Mouse (Mus musculus) thymus, postnatal 14 days (tissue): ENCODE measurements around the gene Pcbp3.
"Not testable (repeated sequence)": the region's sequence is repeated elsewhere in the genome, so short reads cannot be mapped to it uniquely, and the experiment has no call there.

Experiments
- DNase-seq: peaks from one replicate; pipeline ENCODE4 v3.0.0; 2021

Gene Pcbp3

DNA sequence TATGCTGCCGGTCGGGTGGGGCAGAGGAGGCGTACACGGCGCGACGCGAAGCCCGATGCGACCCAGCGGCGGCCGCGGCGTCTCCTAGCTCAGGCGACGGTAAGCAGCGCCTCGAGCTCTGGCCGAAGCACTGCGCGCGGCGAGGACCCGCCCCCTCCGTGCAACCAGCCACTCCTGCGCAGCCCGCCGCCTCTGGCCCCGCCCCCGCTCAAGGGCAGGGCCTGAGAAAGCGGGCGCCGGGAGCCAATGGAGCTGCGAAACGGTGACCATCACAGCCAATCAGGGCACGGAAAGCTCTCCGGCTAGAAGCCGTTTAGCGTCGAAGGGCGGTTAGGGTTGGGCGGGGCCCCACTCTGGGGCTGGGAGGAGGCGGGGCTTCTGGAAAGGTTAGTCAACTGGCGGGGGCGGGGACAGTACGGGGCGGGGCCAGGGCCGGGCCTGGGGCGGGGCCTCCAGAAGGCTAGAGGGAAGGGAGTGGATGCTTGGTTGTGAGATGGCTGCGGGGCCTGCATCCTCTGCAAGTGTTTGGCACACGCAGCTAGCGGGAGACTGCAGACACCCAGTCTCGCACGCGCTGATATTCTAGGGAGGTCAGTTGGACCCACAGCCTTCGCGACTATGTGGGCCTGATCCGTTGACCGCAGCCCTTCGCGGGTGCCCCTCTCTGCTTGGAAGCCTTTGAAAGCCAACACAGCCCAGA is at the start of gene Pcbp3:
Gene Pcbp3, minus strand, starts transcription at position 98 of the 700 bp plus-strand sequence.
- DNase-seq = peak; percentile 98

DNA sequence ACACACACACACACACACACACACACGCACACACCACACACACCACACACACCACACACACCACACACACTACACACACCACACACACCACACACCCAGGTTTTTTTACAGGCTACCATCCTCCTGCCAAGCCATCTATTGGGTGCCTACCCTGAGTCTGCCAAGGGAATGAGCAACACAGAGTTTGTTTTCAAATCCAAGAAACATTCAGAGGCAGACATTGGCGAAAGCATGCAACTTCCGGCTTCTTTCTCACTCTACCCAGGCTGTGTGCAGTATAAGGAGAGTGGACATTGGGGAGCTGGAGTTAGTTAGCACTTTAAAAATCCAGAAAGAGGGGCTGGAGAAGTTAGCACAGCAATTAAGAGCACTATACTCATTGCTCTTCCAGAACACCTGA is 47.0 kb upstream of the Pcbp3 start:
- DNase-seq = no peak

DNA sequence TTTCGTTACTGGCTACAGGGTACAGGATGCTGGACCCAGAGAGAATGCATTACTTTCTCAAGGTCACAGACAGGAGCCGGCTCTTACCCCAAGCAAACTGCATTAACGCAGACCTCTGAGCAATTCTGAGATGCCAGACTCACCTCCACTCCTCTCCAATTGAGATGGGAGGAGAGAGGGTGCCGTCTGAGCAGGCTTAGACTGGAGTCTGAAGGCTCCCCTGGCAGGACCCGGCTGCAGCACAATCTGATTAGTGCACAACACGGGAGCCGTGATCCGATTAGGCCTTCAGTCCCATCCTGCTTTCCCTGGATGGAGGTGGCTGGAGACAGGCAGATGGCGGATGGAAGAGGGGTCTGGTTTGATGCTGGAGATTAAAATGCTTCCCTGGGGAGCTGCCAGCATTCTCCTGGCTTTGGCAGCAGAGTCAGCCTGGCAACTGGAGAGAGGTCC is 46.4 kb upstream of the Pcbp3 start:
- no peak for DNase-seq

DNA sequence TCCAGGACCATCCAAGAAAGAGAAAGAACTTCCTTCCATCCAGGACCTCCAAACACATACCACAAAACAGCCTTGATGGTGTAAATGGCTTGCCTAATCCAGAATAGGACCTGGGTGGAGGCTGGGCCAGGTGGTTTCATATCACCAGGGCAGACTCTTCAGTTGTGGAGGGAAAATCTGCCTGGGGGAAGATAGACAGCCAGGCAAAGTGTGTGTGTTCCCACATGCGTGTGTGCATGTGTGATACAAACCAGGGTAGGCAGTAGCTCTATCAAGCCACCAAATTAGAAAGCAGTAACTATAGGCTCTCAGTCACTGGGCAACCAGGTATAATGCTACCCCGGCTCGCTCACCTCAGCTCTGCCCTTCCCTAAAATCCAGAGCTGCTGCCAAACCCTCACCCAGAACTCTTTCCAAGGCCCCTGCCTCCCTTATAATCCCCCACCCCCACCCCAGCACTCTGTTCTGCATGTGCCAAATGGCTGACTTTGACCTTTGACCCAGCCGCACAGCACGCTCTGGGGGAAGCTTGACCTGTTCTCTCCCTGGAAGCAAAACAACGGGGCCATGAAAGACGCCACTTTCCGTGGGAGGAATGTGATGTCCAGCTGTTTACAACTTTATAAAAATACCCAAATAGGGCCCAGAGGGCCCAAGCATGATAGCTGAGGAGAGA is 45.9 kb upstream of the Pcbp3 start:
- DNase-seq = no peak

DNA sequence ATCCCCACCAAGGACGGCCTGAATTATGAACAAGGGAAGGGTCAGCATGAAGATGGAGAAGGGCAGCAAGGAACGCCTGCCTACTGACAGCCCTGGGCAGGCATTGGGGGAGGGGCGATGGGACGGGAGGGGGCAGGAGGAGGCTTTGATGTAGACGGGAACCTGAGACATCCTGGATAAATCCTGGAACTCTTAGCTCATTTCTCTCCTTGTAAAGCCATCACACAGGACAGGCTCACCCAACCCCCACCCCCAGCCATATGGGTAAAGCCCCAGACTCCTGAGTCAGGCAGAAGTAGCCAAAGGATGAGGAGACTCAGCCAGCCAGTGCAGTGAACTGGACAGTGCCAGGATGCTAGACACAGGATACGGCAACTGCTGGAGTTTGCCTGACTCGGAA is 43.2 kb upstream of the Pcbp3 start:
- no peak for DNase-seq

DNA sequence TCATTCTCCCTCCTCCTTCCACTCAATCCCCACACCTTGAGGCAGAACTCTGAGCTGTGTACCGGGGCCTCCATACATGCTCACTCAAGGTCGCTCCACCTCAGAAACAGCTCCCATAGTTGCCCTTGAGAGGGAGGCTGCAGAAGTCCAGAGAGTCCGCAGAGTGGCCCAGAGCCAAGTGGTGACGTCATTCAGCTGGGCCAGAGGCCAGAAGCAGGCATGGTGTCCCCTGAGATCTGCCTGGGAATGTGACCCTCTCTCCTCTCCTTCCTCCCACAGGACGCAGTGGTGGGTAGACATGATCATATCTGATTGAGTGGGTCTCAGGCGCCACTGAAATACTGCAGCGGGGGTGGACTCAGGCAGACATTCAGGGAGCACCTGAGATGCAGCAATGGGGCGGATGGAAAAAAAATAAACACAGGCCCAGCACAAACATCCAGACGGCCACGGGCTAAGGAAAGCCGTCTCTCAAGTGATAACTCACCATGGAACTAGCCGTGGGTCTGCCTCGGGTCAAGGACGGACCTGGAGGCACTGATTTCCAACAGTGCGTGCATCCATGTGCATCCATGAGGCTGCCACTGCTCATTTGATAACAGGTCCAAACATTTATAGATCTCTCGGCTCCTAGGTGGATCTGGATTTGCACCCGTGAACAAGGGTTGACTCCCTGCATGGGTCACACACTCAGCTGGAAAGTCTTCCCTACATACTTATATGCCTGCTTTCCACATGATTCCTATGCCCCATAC is 36.2 kb upstream of the Pcbp3 start:
- DNase-seq = no peak

DNA sequence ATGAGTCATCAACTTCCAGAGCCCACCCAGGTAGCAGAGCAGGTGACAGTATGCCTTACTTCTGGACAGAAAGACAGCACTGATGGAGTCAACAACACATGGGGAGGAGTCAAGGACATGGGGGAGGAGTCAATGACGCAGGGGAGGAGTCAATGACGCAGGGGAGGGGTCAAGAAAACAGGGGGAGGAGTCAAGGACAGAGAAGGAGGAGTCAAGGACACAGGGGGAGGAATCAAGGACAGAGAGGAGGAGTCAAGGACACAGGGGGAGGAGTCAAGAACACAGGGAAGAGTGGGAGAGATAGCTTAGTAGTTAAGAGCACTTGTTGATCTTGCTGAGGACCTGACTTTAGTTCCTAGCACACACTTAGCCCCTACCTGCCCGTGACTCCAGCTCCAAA is 30.8 kb upstream of the Pcbp3 start:
- DNase-seq = no peak

DNA sequence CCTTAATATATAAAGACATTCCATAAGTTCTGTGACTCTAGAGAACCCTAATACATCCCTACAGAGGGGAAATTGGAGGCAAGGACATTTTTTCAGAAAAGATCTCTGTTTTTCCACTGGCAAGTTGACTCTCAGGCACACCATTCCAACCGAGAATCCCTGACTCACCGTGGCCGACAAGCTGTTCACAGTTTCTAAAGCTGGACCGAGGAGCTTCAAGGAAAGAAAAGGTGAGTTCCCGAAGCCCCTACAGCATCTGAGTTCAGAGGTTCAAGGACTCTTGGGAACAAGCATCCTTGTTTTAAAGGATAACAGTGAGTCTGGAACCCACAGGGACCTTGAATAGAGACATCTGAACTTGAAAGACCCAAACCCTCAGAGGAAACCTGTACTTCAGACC is 26.9 kb upstream of the Pcbp3 start:
- DNase-seq = no peak

DNA sequence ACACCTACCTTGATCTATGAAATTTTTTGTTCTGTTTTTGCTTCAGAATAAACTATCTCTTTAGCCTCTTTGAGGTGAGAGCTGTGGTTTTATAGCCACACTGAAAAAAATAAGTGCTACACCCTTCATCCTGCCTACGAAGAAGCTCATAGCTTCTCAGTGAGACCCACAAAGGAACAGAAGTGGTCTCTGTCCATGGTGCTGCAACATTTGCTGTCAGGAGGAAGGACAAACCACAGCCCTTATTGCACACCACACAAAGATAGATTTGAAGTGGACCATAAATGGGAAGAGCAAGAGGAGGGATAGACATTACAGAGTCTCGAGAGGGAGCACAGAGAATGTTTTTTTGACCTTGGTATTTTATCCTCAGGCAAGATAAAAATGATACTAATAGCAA is 16.4 kb upstream of the Pcbp3 start:
- peak; percentile 66 for DNase-seq

DNA sequence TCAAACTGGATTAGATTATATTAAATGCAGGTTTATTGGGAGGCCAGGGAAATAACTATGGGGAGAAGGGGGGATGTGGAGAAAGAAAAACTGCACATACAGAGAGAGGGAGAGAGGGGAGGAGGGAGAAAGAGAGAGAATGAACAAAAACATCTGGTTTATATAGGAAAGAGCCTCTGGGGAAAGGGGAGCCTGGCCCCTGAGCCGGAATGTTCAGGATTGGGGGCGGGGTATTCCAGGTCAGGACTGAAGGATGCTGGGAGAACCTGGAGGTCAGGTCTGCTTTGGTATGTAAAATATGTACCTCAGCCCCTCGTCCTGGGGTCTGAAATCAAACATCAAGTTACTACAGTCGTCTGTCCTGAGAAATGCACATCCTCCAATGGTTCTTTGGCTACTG is 15.0 kb upstream of the Pcbp3 start:
- no peak for DNase-seq

DNA sequence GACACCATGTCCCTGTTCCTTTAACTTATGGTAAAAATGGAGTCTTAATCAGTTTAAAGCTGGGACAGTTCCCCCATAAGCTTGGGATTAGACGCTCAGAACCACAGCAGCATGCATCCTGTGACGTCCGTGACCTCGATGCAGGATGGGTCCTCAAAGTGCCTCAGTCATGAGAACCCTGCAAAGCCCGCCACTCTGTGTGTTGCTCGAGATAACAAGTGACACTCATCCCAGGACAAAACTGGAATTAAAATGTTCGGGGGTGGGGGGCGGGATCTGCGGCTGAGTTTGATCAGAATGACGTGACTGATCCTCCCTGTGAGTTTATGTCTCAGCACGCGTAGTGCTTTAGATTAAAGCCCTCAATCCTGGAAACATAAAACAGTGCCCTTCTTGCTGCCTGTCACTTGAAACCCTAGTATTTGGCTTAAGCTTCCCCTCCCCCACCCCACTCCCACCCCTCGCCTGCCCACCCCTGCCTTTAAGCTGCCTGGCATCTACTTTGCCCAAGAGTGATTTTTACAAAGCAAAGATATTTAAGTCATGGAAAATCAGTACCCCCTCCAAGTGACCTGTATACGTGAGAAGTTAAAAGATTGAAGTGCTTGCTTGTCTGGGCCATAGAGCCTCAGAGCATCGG is 12.2 kb upstream of the Pcbp3 start:
- no peak for DNase-seq

DNA sequence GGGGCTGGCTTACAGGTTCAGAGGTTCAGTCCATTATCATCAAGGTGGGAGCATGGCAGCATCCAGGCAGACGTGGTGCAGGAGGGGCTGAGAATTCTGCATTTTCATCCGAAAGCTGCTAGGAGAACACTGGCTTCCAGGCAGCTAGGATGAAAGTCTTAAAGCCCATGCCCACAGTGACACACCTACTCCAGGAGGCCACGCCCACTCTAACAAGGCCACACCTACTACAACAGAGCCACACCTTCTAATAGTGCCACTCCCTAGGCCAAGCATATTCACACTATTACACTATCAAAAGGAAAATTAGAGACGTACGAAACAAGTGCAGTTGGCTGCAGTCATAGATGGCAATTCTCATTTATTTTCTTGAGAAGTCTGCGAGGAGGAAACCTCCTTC is 10.6 kb upstream of the Pcbp3 start:
- DNase-seq = not testable (repeated sequence)

DNA sequence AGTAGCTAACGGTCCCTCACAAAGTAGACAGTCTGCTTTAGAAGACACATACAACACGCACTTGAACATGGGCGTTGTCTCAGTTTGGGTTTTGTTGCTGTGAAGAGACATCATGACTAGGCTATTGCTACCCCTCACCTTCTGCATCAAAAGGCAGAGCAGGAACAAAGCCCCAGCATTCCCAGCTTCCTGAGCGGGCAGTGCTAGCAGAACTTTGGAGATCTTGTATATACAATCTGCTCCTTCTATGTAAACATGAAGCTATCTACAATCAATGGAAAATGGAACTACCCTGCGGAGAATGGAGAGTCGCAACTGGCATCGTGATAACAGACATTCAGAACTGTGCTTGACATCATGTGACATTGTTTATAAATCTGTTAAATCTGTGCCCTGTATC is 9.3 kb upstream of the Pcbp3 start:
- no peak for DNase-seq

DNA sequence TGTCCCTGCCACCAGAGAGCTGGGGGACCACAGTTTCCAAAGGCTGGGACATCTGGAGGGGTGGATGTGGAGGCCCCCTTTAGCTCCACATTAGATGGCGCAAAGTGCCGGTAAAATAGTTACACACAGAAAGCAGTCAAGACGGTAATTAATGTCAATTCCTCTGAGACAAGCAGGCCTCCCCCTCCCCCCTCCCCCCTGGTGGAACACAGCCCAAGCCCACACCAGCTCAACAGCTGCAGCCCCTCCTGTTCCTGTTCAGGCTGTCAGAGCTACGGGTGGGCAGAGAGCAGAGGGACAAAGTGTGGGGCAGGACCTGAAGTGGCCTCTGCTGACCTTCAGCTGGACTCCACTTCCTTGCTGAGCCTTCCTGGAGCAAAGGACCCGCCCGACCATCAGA is 2.7 kb upstream of the Pcbp3 start:
- DNase-seq = no peak

DNA sequence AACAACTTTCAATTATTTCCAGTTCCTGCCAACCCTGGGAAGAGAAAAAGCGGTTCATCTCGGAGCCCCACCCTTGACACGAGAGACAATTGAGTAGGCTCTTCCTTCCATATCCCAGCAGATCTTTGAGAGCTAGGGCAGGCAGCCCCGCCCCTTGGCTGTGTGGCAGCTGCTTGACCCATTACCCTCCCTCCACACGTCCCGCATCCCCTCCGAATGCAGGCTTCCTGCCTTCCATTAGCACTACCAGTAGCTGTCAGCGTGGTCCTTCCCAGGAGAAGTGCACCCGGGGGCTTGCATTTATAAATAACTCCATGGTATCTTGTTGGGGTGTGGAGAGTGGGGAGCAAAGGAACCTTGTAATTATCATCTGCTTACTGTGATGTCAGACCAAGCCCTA is 2.3 kb upstream of the Pcbp3 start:
- no peak for DNase-seq

DNA sequence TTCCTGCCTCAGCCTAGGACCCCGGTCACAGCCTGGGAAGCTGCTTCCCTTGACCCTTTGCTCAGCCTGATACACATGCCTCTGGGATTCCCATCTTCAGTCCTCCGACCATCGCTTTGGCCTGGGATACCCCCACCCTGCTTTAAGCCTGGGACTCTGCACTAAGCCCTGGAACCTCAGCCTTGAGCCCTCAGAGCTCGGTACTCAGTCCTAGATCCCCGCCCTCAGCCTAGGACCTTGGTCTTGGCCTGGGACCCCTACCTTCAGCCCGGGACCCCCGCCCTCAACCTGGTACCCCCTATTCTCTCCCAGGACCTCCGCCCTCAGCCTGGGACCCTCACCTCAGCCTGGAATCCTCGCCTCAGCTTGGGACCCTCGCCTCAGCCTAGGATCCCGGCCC is 531 bp downstream of the Pcbp3 start:
- DNase-seq = no peak

DNA sequence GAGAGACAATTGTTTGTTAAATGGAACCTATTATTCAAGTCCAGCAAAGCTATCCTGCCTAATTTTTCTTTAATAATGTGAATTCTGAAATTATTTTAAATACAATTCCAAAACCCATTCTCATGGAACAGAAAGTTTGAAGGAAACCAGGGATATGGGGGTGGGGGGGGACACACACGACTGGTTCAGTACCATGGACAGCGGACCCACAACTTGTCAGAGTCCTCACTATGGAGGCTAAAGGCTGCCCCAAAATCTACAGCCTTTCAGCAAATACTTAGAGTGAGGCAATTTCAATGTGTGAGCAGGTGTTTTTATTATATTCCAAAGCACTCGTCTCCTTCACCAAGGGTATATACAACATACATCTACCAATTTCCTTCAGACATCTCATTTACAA is 3.5 kb downstream of the Pcbp3 start:
- peak; percentile 42 for DNase-seq

DNA sequence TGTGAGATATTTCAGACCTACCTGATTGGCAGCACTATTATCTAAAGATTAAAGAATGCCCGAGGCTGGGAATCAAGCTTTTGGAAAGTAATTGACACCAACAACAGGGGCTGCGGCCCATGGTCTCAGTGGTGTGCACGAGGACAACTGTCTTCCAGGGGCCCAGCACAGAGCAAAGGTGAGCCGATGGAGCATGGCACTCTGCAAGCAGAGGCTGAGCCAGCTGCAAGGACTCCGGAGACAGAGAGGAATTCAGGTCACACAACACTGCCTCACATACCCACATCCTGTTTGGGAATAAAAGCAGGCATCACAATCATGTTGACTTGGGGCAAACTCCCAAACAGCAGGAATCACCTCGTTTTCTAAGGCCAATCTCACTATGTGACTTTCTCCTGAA is 5.5 kb downstream of the Pcbp3 start:
- peak; percentile 53 for DNase-seq

DNA sequence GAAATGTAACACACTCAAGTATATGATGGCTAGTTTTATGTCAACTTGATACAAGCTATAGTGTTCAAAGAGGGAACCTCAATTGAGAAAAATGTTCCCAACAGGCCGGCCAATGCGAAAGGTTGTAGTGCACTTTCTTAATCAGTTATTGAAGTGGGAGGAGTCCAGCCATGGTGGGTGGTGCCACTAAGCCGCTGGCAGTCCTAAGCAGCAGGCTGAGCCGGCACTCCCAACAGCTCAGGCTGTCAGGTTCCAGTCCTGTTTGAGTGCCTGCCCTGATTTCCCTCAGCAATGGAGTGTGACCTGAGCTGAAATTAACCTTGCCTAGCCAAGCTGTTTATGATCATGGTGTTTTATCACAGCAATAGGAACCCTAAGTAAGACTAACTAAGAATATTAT is 20.6 kb downstream of the Pcbp3 start:
- no peak for DNase-seq

DNA sequence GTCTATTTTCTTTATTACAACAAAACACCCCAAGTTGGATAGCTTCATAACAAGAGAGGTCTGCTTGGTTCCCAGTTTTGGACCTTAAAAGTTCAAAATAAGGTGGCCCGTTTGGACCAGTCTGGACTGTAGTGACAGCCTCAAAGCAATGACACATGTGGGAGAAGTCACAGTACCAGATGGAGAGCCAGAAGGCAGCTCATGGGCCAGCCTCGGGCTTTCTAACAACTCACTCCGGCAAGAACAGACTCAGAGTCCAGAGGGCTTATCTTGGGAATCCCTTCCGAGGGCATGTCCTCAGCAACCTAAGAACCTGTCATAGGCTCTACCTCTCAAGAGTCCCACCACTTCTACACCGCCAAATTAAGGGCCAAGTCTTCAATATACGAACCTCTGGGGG is 24.9 kb downstream of the Pcbp3 start:
- DNase-seq = no peak

DNA sequence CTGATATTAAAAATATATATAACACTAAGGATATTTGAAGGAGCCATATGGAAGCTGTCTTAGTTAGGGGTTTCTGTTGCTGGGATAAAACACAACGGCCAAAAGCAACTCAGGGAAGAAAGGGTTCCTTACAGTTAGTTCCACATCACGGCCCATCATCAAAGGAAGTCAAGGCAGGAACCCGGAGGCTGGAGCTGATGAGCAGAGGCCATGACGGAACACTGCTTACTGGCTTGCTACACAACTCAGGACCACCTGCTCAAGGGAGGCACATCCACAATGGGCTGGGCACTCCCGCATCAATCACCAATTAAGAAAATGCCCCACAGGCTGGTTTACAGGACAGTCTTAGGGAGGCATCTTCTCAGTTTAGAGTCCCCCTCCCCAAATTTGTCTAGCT is 26.9 kb downstream of the Pcbp3 start:
- no peak for DNase-seq

DNA sequence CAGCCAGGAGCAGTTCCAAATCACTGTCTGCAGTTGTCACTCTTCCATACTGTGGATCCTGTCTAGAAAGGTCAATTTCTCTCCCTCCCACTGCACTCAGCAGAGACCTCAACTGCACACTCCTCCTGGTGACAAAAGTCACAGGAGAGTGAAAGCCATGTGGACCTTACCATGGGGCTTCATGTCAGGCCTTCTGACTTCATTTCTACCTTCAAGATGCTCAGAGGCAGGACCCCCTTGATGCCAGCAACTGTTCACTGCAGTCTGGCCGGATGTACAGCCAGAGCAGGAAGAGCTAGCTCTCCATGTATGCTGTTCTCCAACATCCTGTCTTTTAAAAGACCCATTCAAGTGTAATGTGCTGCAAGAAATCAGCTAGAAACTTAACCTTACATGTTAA is 29.9 kb downstream of the Pcbp3 start:
- DNase-seq = no peak

DNA sequence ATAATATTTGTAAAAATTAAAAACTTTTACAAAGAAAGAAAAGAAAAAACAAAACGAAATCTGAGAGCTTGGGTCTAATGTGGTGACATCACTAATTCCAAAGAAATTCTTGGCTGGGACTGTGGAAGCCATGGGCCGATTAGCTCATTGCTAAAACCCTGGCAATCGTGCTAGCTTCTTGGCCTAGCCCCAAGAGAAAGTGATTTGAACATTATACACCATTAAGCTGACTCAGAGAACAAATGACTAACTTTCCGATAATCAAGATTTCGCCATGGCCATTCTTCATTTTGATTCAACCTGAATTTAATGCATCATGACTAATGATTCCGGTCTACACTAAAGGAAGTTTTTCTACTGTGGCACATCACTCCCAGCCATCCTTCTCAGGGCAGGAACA is 30.6 kb downstream of the Pcbp3 start:
- DNase-seq = no peak

DNA sequence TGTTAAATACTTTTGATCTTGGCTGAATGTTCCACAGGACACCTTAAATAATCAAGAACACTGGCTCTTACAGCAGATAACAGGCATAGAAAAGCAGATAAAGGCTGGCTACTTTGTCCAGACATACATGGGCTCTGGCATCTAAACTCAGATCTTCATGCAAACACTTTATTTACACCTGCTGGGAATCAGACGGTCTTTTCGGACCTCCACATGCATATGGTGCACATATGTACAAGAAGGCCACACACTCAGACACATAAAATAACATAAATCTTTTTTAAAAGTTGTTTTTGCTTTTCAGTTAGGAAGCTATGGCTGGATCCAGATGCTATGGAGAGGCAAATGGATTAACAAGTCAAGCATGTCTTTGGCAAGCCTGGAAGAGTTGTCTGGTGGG is 37.2 kb downstream of the Pcbp3 start:
- DNase-seq = no peak
